Mouse (Mus musculus): ENCODE data around the gene Ugt1a6b. TPM values are rescaled to one million over a fixed set of nuclear protein-coding genes. Genes with fewer than 3 reads are reported as not detected.
"Not testable (repeated sequence)": the region's sequence is repeated elsewhere in the genome, so short reads cannot be mapped to it uniquely, and the experiment has no call there.

Gene Ugt1a6b
- polyA plus RNA-seq, 1 experiment from 2014 or later, result 5.2 TPM

GRCm38 (mm10) chr1:88094941-88095492, 8.0 kb upstream of the Ugt1a6b start, which contains the start of gene Ugt1a7c:
TSS of gene Ugt1a7c (plus strand) at chr1:88095062.
- 15% methylated on average over 10 of the region's 10 CpGs for WGBS
- TF ChIP-seq EP300 (optimal IDR thresholded peaks at IDR 0.05) (no peak), CTCF (IDR thresholded peaks at IDR 0.05; ENCODE audit: low read depth) (no peak)
- Histone ChIP-seq H3K36me3 (ENCODE audit: control insufficient read depth, insufficient read depth, low read length) (no peaks in the 10 kb centered on the region), H3K27me3 (ENCODE audit: control insufficient read depth, insufficient read depth, low read length) (no peaks in the 10 kb centered on the region), H3K27ac (replicated peaks) (peak within 1 kb of the TSS; percentile 89), H3K4me1 (replicated peaks; ENCODE audit: control insufficient read depth, insufficient read depth) (no peaks in the 10 kb centered on the region), H3K9ac (ENCODE audit: low read length) (peak within 1 kb of the TSS; percentile 58), H3K4me2 (replicated peaks; ENCODE audit: low read depth) (peak within 1 kb of the TSS; percentile 45), H3K4me3 (ENCODE audit: low read depth, low read length) (peak within 1 kb of the TSS; percentile 18; the same call in 1 of the 2 replicates), H3K9me3 (ENCODE audit: control insufficient read depth, low read length) (no peaks in the 10 kb centered on the region)
- ATAC-seq (ENCODE audit: low FRiP score, low TSS enrichment), result peak; percentile 75
- DNase-seq (ENCODE audit: low spot score), result peak; percentile 35

GRCm38 (mm10) chr1:88098546-88098945, 4.5 kb upstream of the Ugt1a6b start:
- not testable (repeated sequence) for H3K4me1 ChIP-seq (replicated peaks; ENCODE audit: control insufficient read depth, insufficient read depth); H3K4me2 ChIP-seq (replicated peaks; ENCODE audit: low read depth); H3K9ac ChIP-seq (ENCODE audit: low read length); H3K27me3 ChIP-seq (ENCODE audit: control insufficient read depth, insufficient read depth, low read length); H3K4me3 ChIP-seq (ENCODE audit: low read depth, low read length); H3K27ac ChIP-seq (replicated peaks); H3K9me3 ChIP-seq (ENCODE audit: control insufficient read depth, low read length); H3K36me3 ChIP-seq (ENCODE audit: control insufficient read depth, insufficient read depth, low read length)
- WGBS, result 60% methylated on average over 3 of the region's 3 CpGs
- ATAC-seq (ENCODE audit: low FRiP score, low TSS enrichment), result peak; percentile 85
- DNase-seq (ENCODE audit: low spot score), result peak; percentile 53

- WGBS, result 54% methylated on average over 2 of the region's 2 CpGs
- not testable (repeated sequence) for H3K27ac ChIP-seq (replicated peaks); H3K36me3 ChIP-seq (ENCODE audit: control insufficient read depth, insufficient read depth, low read length); ATAC-seq (ENCODE audit: low FRiP score, low TSS enrichment); H3K4me1 ChIP-seq (replicated peaks; ENCODE audit: control insufficient read depth, insufficient read depth); H3K4me2 ChIP-seq (replicated peaks; ENCODE audit: low read depth); H3K4me3 ChIP-seq (ENCODE audit: low read depth, low read length); H3K9ac ChIP-seq (ENCODE audit: low read length); H3K9me3 ChIP-seq (ENCODE audit: control insufficient read depth, low read length); H3K27me3 ChIP-seq (ENCODE audit: control insufficient read depth, insufficient read depth, low read length); DNase-seq (ENCODE audit: low spot score)
These were observed 3.4 kb upstream of the Ugt1a6b start for GRCm38 (mm10) chr1:88099691-88100090.

GRCm38 (mm10) chr1:88103697-88104468, 831 bp downstream of the Ugt1a6b start:
- H3K4me3 ChIP-seq (ENCODE audit: low read depth, low read length); H3K4me2 ChIP-seq (replicated peaks; ENCODE audit: low read depth); H3K4me1 ChIP-seq (replicated peaks; ENCODE audit: control insufficient read depth, insufficient read depth); H3K9ac ChIP-seq (ENCODE audit: low read length); H3K9me3 ChIP-seq (ENCODE audit: control insufficient read depth, low read length); H3K36me3 ChIP-seq (ENCODE audit: control insufficient read depth, insufficient read depth, low read length); H3K27me3 ChIP-seq (ENCODE audit: control insufficient read depth, insufficient read depth, low read length): not testable (repeated sequence)
- DNase-seq (ENCODE audit: low spot score), result peak; percentile 23
- 57% methylated on average over 4 of the region's 5 CpGs for WGBS
- peak; percentile 62 for ATAC-seq (ENCODE audit: low FRiP score, low TSS enrichment)
- peak overlapping the region; percentile 56 for H3K27ac ChIP-seq (replicated peaks)

- Histone ChIP-seq H3K36me3 (ENCODE audit: control insufficient read depth, insufficient read depth, low read length) (no peaks in the 10 kb centered on the region), H3K9ac (ENCODE audit: low read length) (no peak overlapping the region), H3K27me3 (ENCODE audit: control insufficient read depth, insufficient read depth, low read length) (no peaks in the 10 kb centered on the region), H3K4me1 (replicated peaks; ENCODE audit: control insufficient read depth, insufficient read depth) (no peaks in the 10 kb centered on the region), H3K4me3 (ENCODE audit: low read depth, low read length) (no peak overlapping the region), H3K27ac (replicated peaks) (no peak overlapping the region), H3K4me2 (replicated peaks; ENCODE audit: low read depth) (no peak overlapping the region), H3K9me3 (ENCODE audit: control insufficient read depth, low read length) (no peaks in the 10 kb centered on the region)
- no peak for ATAC-seq (ENCODE audit: low FRiP score, low TSS enrichment)
- DNase-seq (ENCODE audit: low spot score), result no peak
- 89% methylated on average over 1 of the region's 1 CpGs for WGBS
- TF ChIP-seq CTCF (IDR thresholded peaks at IDR 0.05; ENCODE audit: low read depth) (no peak), EP300 (optimal IDR thresholded peaks at IDR 0.05) (no peak)
These were observed 1.8 kb downstream of the Ugt1a6b start for GRCm38 (mm10) chr1:88104667-88105430.

- Histone ChIP-seq H3K27ac (replicated peaks) (no peak overlapping the region), H3K9me3 (ENCODE audit: control insufficient read depth, low read length) (no peaks in the 10 kb centered on the region), H3K4me3 (ENCODE audit: low read depth, low read length) (no peak overlapping the region), H3K27me3 (ENCODE audit: control insufficient read depth, insufficient read depth, low read length) (no peaks in the 10 kb centered on the region), H3K4me1 (replicated peaks; ENCODE audit: control insufficient read depth, insufficient read depth) (no peaks in the 10 kb centered on the region), H3K36me3 (ENCODE audit: control insufficient read depth, insufficient read depth, low read length) (no peaks in the 10 kb centered on the region), H3K4me2 (replicated peaks; ENCODE audit: low read depth) (no peak overlapping the region), H3K9ac (ENCODE audit: low read length) (no peak overlapping the region)
- 42% methylated on average over 2 of the region's 2 CpGs for WGBS
- TF ChIP-seq EP300 (optimal IDR thresholded peaks at IDR 0.05), result no peak
- TF ChIP-seq CTCF (IDR thresholded peaks at IDR 0.05; ENCODE audit: low read depth), result no peak
- no peak for ATAC-seq (ENCODE audit: low FRiP score, low TSS enrichment)
- no peak for DNase-seq (ENCODE audit: low spot score)
These were observed 2.6 kb downstream of the Ugt1a6b start for GRCm38 (mm10) chr1:88105656-88106055.

- not testable (repeated sequence) for H3K4me3 ChIP-seq (ENCODE audit: low read depth, low read length); H3K27me3 ChIP-seq (ENCODE audit: control insufficient read depth, insufficient read depth, low read length); H3K4me1 ChIP-seq (replicated peaks; ENCODE audit: control insufficient read depth, insufficient read depth); H3K27ac ChIP-seq (replicated peaks); H3K9ac ChIP-seq (ENCODE audit: low read length); H3K4me2 ChIP-seq (replicated peaks; ENCODE audit: low read depth); DNase-seq (ENCODE audit: low spot score); H3K9me3 ChIP-seq (ENCODE audit: control insufficient read depth, low read length); H3K36me3 ChIP-seq (ENCODE audit: control insufficient read depth, insufficient read depth, low read length)
- peak; percentile 90 for ATAC-seq (ENCODE audit: low FRiP score, low TSS enrichment)
- whole genome bisulfite sequencing, result 43% methylated on average over 2 of the region's 2 CpGs
These were observed 6.0 kb downstream of the Ugt1a6b start for GRCm38 (mm10) chr1:88109027-88109557.

GRCm38 (mm10) chr1:88109604-88110003, 6.6 kb downstream of the Ugt1a6b start:
- not testable (repeated sequence) for H3K4me1 ChIP-seq (replicated peaks; ENCODE audit: control insufficient read depth, insufficient read depth); DNase-seq (ENCODE audit: low spot score); H3K9ac ChIP-seq (ENCODE audit: low read length); H3K4me2 ChIP-seq (replicated peaks; ENCODE audit: low read depth); H3K27me3 ChIP-seq (ENCODE audit: control insufficient read depth, insufficient read depth, low read length); H3K27ac ChIP-seq (replicated peaks); ATAC-seq (ENCODE audit: low FRiP score, low TSS enrichment); H3K36me3 ChIP-seq (ENCODE audit: control insufficient read depth, insufficient read depth, low read length); H3K4me3 ChIP-seq (ENCODE audit: low read depth, low read length); H3K9me3 ChIP-seq (ENCODE audit: control insufficient read depth, low read length)
- 44% methylated on average over 2 of the region's 2 CpGs for WGBS
